Mouse (Mus musculus) heart, postnatal 0 days (tissue): ENCODE results near the gene Cybrd1.

Source experiments
- CTCF ChIP-seq: IDR thresholded peaks from 2 replicates; pipeline ENCODE4 v1.5.1; 2016; ENCODE audit warnings: antibody characterized with exemption, control low read depth, low read depth
- EP300 ChIP-seq: IDR thresholded peaks from 2 replicates; pipeline ENCODE4 v1.6.1; 2016; ENCODE audit warnings: antibody characterized with exemption, low read depth

DNA sequence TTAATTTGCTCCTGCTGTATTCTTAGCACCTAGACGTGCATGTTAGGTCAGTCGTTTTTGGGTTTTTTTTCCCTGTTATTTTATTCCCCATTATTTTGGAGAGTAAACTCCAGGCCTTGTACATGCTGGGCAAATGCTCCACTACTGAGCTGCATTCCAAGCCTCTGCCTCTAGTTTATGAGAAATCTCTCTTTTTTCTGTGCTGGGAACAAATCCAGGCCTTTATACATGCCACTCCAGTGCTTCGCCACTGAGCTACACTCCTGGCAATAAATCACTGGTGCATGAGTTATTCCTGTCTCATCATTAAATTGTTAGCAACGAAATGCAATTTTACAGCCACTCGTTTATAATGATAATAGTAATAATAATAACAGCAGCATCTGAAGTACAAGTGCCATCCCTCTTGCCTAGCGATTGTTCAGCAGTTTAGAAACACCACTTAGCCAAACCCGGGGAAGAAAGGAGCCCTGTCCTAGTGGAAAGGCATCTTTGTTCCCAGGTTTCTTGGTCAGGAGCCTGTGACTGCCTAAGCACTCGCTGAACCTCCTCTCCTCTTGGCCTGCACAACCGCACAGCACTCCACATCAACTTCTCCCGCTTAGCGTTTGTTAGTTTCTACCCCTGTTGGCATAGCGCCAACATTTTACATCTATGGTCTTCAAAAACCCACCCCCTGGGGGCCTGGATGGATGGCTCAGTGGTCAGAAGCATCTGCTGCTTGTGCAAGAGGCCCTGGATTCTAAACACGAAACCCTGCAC is 4.7 kb downstream of the Cybrd1 start:
- no peak for TF ChIP-seq CTCF
- no peak for TF ChIP-seq EP300
